Mouse (Mus musculus) retina, adult 2 months (tissue): ENCODE measurements around the gene Dglucy.

Experiments used
- DNase-seq: peaks from one replicate; pipeline ENCODE4 v3.0.0-alpha.2; 2012; ENCODE audit warnings: low read depth, low spot score

The Dglucy gene

GRCm38 (mm10) chr12:100928286-100928685 is 149.4 kb downstream of the Dglucy start:
- DNase-seq = no peak

- no peak for DNase-seq
These were observed 152.8 kb downstream of the Dglucy start for GRCm38 (mm10) chr12:100931653-100932052.

- no peak for DNase-seq
These were observed 155.9 kb downstream of the Dglucy start for GRCm38 (mm10) chr12:100934796-100935195.

GRCm38 (mm10) chr12:100936116-100936515 is 157.3 kb downstream of the Dglucy start:
- DNase-seq = no peak

GRCm38 (mm10) chr12:100936737-100937136 is 157.9 kb downstream of the Dglucy start:
- no peak for DNase-seq

- DNase-seq = no peak
These were observed 158.8 kb downstream of the Dglucy start for GRCm38 (mm10) chr12:100937441-100938360.

GRCm38 (mm10) chr12:100941361-100941760 is 162.5 kb downstream of the Dglucy start:
- DNase-seq = no peak

DNA sequence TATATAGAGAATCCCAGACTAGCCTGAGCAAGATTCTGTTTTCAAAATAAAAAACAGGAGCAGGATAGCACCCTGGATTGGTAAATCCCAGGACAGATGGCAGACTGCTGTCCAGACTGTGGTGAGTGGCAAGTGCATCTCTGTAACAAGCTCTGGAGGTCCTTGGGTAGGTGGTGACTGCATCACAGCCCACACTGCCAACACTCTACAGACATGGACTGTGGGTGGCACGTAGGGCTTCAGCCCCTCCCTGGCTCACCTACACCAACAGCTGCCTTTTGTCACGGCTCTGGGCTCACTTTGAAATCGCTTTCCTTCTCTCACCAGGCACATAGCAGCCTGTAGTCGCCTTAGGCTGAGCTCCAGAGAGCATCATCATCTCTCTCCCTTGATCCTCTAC is 164.3 kb downstream of the Dglucy start:
- no peak for DNase-seq

DNA sequence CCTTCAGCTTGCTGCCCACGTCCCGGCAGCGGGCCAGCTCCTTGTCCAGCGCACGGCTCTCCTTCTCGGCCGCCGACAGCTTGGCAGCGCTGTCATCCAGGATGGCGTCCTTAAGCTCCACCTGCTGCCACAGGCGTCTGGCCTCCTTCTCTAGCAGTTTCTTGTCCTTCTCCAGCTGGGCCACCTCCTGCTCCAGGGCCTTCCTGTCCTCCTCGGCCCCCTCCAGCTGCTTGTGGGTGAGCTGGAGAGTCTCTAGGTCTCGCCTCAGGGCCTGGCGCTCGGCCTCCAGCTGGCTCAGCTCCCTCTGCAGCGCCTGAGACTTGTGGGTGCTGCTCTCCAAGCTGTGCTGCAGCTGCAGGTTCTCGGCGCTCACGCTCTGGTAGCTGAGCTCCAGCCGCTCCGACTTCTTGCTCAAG is 166.1 kb downstream of the Dglucy start:
- no peak for DNase-seq

GRCm38 (mm10) chr12:100945501-100945900 is 166.6 kb downstream of the Dglucy start:
- no peak for DNase-seq

- DNase-seq = no peak
These were observed 167.1 kb downstream of the Dglucy start for GRCm38 (mm10) chr12:100945948-100946347.
